ENCODE assay signal across 22 mouse cellular contexts in the genomic region with DNA sequence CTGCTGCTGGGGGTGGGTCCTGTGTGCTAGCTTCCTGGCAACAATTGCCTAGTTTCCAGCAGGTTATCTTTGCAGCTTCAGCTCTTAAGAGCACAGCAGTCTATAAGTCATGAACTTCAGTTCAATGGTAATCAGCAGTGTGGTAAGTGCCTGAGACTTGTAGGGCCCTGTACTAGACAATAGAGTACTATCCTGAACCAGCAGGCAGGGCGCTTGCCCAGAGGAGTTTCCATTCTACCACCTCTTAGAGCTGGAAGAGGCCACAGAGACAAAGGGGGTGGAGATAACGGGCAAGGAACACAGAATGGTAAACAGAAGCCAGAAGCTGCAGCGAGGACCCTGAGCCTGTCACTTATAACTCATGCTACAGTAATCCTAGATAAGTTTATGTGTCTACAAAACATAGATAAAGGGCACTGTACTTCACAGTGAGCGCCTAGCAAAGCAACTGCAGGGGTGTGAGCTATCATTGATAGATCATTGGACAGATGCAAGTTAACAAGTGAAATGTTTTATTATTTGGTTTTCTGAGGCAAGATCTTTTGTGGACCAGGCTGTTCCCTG.
DNase-seq lines count a peak whose midpoint lies in the region; ATAC-seq and TF ChIP-seq lines count a peak whose summit lies in the region.
"Had no signal": no experiment of that assay in that cellular context is flagged by ENCODE, and none has a peak within 500 bp of the region (broad histone marks: within the 10 kb centered on the region; RNA-seq: fewer than 3 reads in every experiment).

No protein-coding gene starts in this region.

- no peak overlapping the region for H3K4me2 ChIP-seq in heart, embryonic 16.5 days (ENCODE audit: low read depth, low read length)
- no peak overlapping the region for H3K4me2 ChIP-seq in intestine, embryonic 15.5 days (replicated peaks)
- no peak overlapping the region for H3K4me2 ChIP-seq in liver, embryonic 11.5 days
- no peak overlapping the region for H3K4me2 ChIP-seq in forebrain, embryonic 11.5 days (ENCODE audit: low read depth, low read length, severe bottlenecking)
- H3K4me2 ChIP-seq: heart, embryonic 11.5 days; hindbrain, embryonic 14.5 days; limb, embryonic 12.5 days had no signal

- H3K36me3 ChIP-seq in heart, embryonic 16.5 days (ENCODE audit: control insufficient read depth, insufficient read depth), result no peaks in the 10 kb centered on the region
- no peaks in the 10 kb centered on the region for H3K36me3 ChIP-seq in intestine, embryonic 15.5 days
- no peaks in the 10 kb centered on the region for H3K36me3 ChIP-seq in liver, embryonic 11.5 days (ENCODE audit: control insufficient read depth, insufficient read depth, low read length)
- no peaks in the 10 kb centered on the region for H3K36me3 ChIP-seq in kidney, adult 2 months (ENCODE audit: control insufficient read depth, insufficient read depth, low read length)
- no peaks in the 10 kb centered on the region for H3K36me3 ChIP-seq in forebrain, embryonic 11.5 days (ENCODE audit: control insufficient read depth, insufficient read depth, low read length)
- H3K36me3 ChIP-seq: limb, embryonic 12.5 days had no signal

- TF ChIP-seq CTCF in kidney, adult 2 months (conservative IDR thresholded peaks at IDR 0.05; ENCODE audit: insufficient read depth, insufficient read length, low read depth, low read length), result no peak

- no peaks in the 10 kb centered on the region; the same call in 1 of the 2 replicates for H3K27me3 ChIP-seq in heart, embryonic 16.5 days (ENCODE audit: control insufficient read depth, insufficient read depth, low read length)
- H3K27me3 ChIP-seq in intestine, embryonic 15.5 days (replicated peaks), result no peaks in the 10 kb centered on the region
- H3K27me3 ChIP-seq in liver, embryonic 11.5 days (replicated peaks; ENCODE audit: control insufficient read depth, insufficient read depth, low read length), result no peaks in the 10 kb centered on the region
- H3K27me3 ChIP-seq in kidney, adult 2 months (replicated peaks; ENCODE audit: control insufficient read depth, insufficient read depth, low read length), result no peaks in the 10 kb centered on the region
- no peaks in the 10 kb centered on the region for H3K27me3 ChIP-seq in forebrain, embryonic 11.5 days (ENCODE audit: control insufficient read depth, insufficient read depth, low read length)
- H3K27me3 ChIP-seq: limb, embryonic 12.5 days; Patski had no signal

- no peaks in the 10 kb centered on the region for H3K9me3 ChIP-seq in heart, embryonic 16.5 days (replicated peaks; ENCODE audit: control insufficient read depth, low read length)
- no peaks in the 10 kb centered on the region for H3K9me3 ChIP-seq in intestine, embryonic 15.5 days
- no peaks in the 10 kb centered on the region for H3K9me3 ChIP-seq in liver, embryonic 11.5 days (ENCODE audit: control insufficient read depth, low read length)
- H3K9me3 ChIP-seq in forebrain, embryonic 11.5 days (ENCODE audit: control insufficient read depth, low read length), result no peaks in the 10 kb centered on the region
- H3K9me3 ChIP-seq: limb, embryonic 12.5 days had no signal

- WGBS in heart, embryonic 16.5 days, result 24% methylated on average over 4 of the region's 4 CpGs
- 29% methylated on average over 4 of the region's 4 CpGs for WGBS in intestine, embryonic 15.5 days
- 34% methylated on average over 4 of the region's 4 CpGs for WGBS in liver, embryonic 11.5 days
- whole genome bisulfite sequencing in kidney, adult 2 months, result 84% methylated on average over 4 of the region's 4 CpGs
- WGBS in forebrain, embryonic 11.5 days, result 56% methylated on average over 4 of the region's 4 CpGs

- H3K4me1 ChIP-seq in heart, embryonic 16.5 days (ENCODE audit: control insufficient read depth, insufficient read depth, low read length), result peaks cover 11% of the 10 kb centered on the region
- H3K4me1 ChIP-seq in intestine, embryonic 15.5 days (replicated peaks), result no peaks in the 10 kb centered on the region
- peaks cover 7% of the 10 kb centered on the region; the same call in 1 of the 2 replicates for H3K4me1 ChIP-seq in liver, embryonic 11.5 days (replicated peaks; ENCODE audit: control insufficient read depth, insufficient read depth, low read length)
- H3K4me1 ChIP-seq in kidney, adult 2 months (ENCODE audit: control insufficient read depth, insufficient read depth, low read length), result no peaks in the 10 kb centered on the region
- no peaks in the 10 kb centered on the region for H3K4me1 ChIP-seq in forebrain, embryonic 11.5 days (replicated peaks; ENCODE audit: control insufficient read depth, insufficient read depth, low read length)
- H3K4me1 ChIP-seq: limb, embryonic 12.5 days had no signal

- ATAC-seq in heart, embryonic 16.5 days (replicated peaks; ENCODE audit: extremely low read depth, insufficient read depth, low FRiP score), result peak; percentile 28; the same call in 1 of the 2 replicates
- ATAC-seq in intestine, embryonic 15.5 days, result peak; percentile 56
- ATAC-seq in liver, embryonic 11.5 days (replicated peaks; ENCODE audit: low FRiP score), result peak; percentile 64
- 0 out of 2 replicates have a peak, but pooled peaks have one; percentile 18 for ATAC-seq in megakaryocyte, adult 5-6 weeks (ENCODE audit: poor library complexity, severe bottlenecking)
- ATAC-seq in forebrain, embryonic 11.5 days (replicated peaks; ENCODE audit: low FRiP score), result no peak
- ATAC-seq: forebrain, embryonic 16.5 days; lung, postnatal 0 days; Patski had no signal

- DNase-seq in heart, adult 9 months (ENCODE audit: low spot score in 2 of 2), result no peak
- DNase-seq in liver, embryonic 11.5 days (ENCODE audit: low spot score), result no peak
- DNase-seq in kidney, adult 2 months, result no peak
- DNase-seq in forebrain, embryonic 11.5 days (ENCODE audit: low spot score), result no peak
- DNase-seq: adrenal gland, adult 8-10 months; cerebellum, postnatal 14 days; embryo, embryonic 11 days; gastrocnemius, postnatal 36 days; kidney, adult 11 months; midbrain, embryonic 14.5 days; spleen, adult 18-20 months had no signal

- TF ChIP-seq POLR2A in kidney, adult 2 months (IDR thresholded peaks at IDR 0.05; ENCODE audit: low read depth, low read length), result no peak

- no peak overlapping the region for H3K9ac ChIP-seq in heart, embryonic 16.5 days (ENCODE audit: low read length)
- no peak overlapping the region for H3K9ac ChIP-seq in intestine, embryonic 15.5 days
- no peak overlapping the region for H3K9ac ChIP-seq in liver, embryonic 11.5 days (ENCODE audit: low read depth, low read length)
- no peak overlapping the region for H3K9ac ChIP-seq in forebrain, embryonic 11.5 days (ENCODE audit: low read length)
- H3K9ac ChIP-seq: hindbrain, embryonic 14.5 days; limb, embryonic 12.5 days had no signal

- no peak overlapping the region for H3K4me3 ChIP-seq in heart, embryonic 16.5 days (ENCODE audit: low read length)
- no peak overlapping the region for H3K4me3 ChIP-seq in intestine, embryonic 15.5 days (replicated peaks)
- no peak overlapping the region for H3K4me3 ChIP-seq in liver, embryonic 11.5 days (ENCODE audit: low read depth, low read length)
- no peak overlapping the region for H3K4me3 ChIP-seq in kidney, adult 2 months (ENCODE audit: insufficient read depth, low read depth, low read length)
- no peak overlapping the region for H3K4me3 ChIP-seq in forebrain, embryonic 11.5 days (ENCODE audit: low read depth, low read length)
- H3K4me3 ChIP-seq: limb, embryonic 12.5 days; myocyte had no signal

- H3K27ac ChIP-seq in heart, embryonic 16.5 days (ENCODE audit: low read length), result no peak overlapping the region
- no peak overlapping the region for H3K27ac ChIP-seq in intestine, embryonic 15.5 days
- no peak overlapping the region for H3K27ac ChIP-seq in liver, embryonic 11.5 days (ENCODE audit: low read depth, low read length)
- no peak overlapping the region for H3K27ac ChIP-seq in kidney, adult 2 months (ENCODE audit: insufficient read depth, low read depth, low read length)
- H3K27ac ChIP-seq in forebrain, embryonic 11.5 days (ENCODE audit: low read depth, low read length), result no peak overlapping the region
- H3K27ac ChIP-seq: hindbrain, embryonic 14.5 days; kidney, postnatal 0 days; limb, embryonic 12.5 days had no signal
